Mouse (Mus musculus) olfactory bulb, adult 2 months (tissue): Measurements from ENCODE around the gene Oas1a.
"Not testable (repeated sequence)": the region's sequence is repeated elsewhere in the genome, so short reads cannot be mapped to it uniquely, and the experiment has no call there.

Experiments
- CTCF ChIP-seq: fragments of 200-500 bp; IDR thresholded peaks from 2 replicates; pipeline ENCODE4 v1.5.1; 2012; ENCODE audit warnings: low read depth, mild to moderate bottlenecking, low read length, moderate library complexity; ENCODE audit not compliant: insufficient read depth
- POLR2A ChIP-seq: fragments of 200-500 bp; IDR thresholded peaks from 2 replicates; pipeline ENCODE4 v1.6.1; 2012; ENCODE audit warnings: mild to moderate bottlenecking, low read depth, low read length, moderate library complexity; ENCODE audit not compliant: insufficient read depth

- TF ChIP-seq CTCF, POLR2A: not testable (repeated sequence)
Observed at GRCm38 (mm10) chr5:120877407-120877806, 29.9 kb downstream of the Oas1a start.
